Mouse (Mus musculus) CH12.LX (cell line): ENCODE data around the gene Zbtb11. TPM values are rescaled to one million over a fixed set of nuclear protein-coding genes. Genes with fewer than 3 reads are reported as not detected.

Experiments used
- DNase-seq: peaks from one replicate; pipeline ENCODE4 v3.0.0-alpha.2; 2013; ENCODE audit errors: extremely low read depth
- H3K27ac ChIP-seq: 2 replicates; pipeline ENCODE4 v1.5.1; 2012; ENCODE audit warnings: low read depth, mild to moderate bottlenecking, control low read depth, moderate library complexity; ENCODE audit not compliant: insufficient read depth
- H3K27me3 ChIP-seq: replicated peaks from 2 replicates; pipeline ENCODE3; 2012; ENCODE audit warnings: inconsistent platforms
- H3K36me3 ChIP-seq, 2 experiments: replicated peaks in 1 of 2; 2 replicates each; pipeline versions ENCODE3 to v1.6.1; 2012; ENCODE audit warnings: inconsistent platforms in 1 of 2, low read length in 1 of 2, mild to moderate bottlenecking in 1 of 2, mixed read lengths in 1 of 2, moderate library complexity in 1 of 2; ENCODE audit not compliant: control insufficient read depth in 1 of 2, insufficient read depth in 1 of 2
- H3K4me1 ChIP-seq, 2 experiments: 2 replicates each; pipeline ENCODE4 v1.6.1; 2012; ENCODE audit warnings: inconsistent platforms in 1 of 2, moderate library complexity in 1 of 2; ENCODE audit not compliant: insufficient read depth in 2 of 2, control insufficient read depth in 1 of 2
- H3K4me2 ChIP-seq: 2 replicates; pipeline ENCODE4 v1.6.1; 2012; ENCODE audit warnings: low read depth, mild to moderate bottlenecking, control low read depth; ENCODE audit not compliant: poor library complexity, insufficient read depth, severe bottlenecking
- H3K4me3 ChIP-seq, 3 experiments: fragments of 150-350 bp in 1 of 3; sonication (generic) in 1 of 3; replicated peaks in 1 of 3; 2 replicates each; pipeline versions ENCODE3 to v1.5.1; 2011 to 2012; ENCODE audit warnings: low read depth in 2 of 3, low read length in 2 of 3, mild to moderate bottlenecking in 2 of 3, moderate library complexity in 2 of 3, control low read depth in 1 of 3, improper control_type of control experiment in 1 of 3, inconsistent platforms in 1 of 3, mixed read lengths in 1 of 3; ENCODE audit not compliant: poor library complexity in 1 of 3
- H3K79me2 ChIP-seq: replicated peaks from 2 replicates; pipeline ENCODE4 v1.6.1; 2012; ENCODE audit warnings: mild to moderate bottlenecking, moderate library complexity; ENCODE audit not compliant: control insufficient read depth, poor library complexity, insufficient read depth, severe bottlenecking; ENCODE audit errors: extremely low read depth
- H3K9ac ChIP-seq: 2 replicates; pipeline ENCODE4 v1.6.1; 2012; ENCODE audit warnings: low read depth, mild to moderate bottlenecking, control low read depth, moderate library complexity; ENCODE audit not compliant: insufficient read depth
- H3K9me3 ChIP-seq: replicated peaks from 2 replicates; pipeline ENCODE3; 2012; ENCODE audit warnings: low read length, inconsistent platforms, mixed read lengths
- BHLHE40 ChIP-seq: IDR thresholded peaks from 2 replicates; pipeline ENCODE4 v1.6.1; 2011; ENCODE audit warnings: mild to moderate bottlenecking, low read depth, low read length, improper control_type of control experiment
- CHD1 ChIP-seq: IDR thresholded peaks from 2 replicates; pipeline ENCODE4 v1.6.1; 2012; ENCODE audit warnings: low read depth, low read length, improper control_type of control experiment, inconsistent platforms
- CTCF ChIP-seq, 2 experiments: IDR thresholded peaks in 1 of 2; conservative IDR thresholded peaks in 1 of 2; 2 replicates each; pipeline ENCODE4 v1.5.1; 2011 to 2012; ENCODE audit warnings: low read depth in 2 of 2, low read length in 2 of 2, improper control_type of control experiment in 1 of 2, inconsistent platforms in 1 of 2, mild to moderate bottlenecking in 1 of 2, moderate library complexity in 1 of 2
- ETS1 ChIP-seq: conservative IDR thresholded peaks from 2 replicates; pipeline ENCODE4 v1.6.1; 2012; ENCODE audit warnings: low read depth, mild to moderate bottlenecking, inconsistent platforms, low read length, improper control_type of control experiment, moderate library complexity
- HCFC1 ChIP-seq: IDR thresholded peaks from 2 replicates; pipeline ENCODE4 v1.6.1; 2012; ENCODE audit warnings: low read depth, mild to moderate bottlenecking, inconsistent platforms, low read length, improper control_type of control experiment
- JUN ChIP-seq: IDR thresholded peaks from 2 replicates; pipeline ENCODE4 v1.6.1; 2011; ENCODE audit warnings: low read depth, mild to moderate bottlenecking, low read length, improper control_type of control experiment, moderate library complexity; ENCODE audit not compliant: insufficient read depth
- JUND ChIP-seq: conservative IDR thresholded peaks from 2 replicates; pipeline ENCODE4 v1.6.1; 2011; ENCODE audit warnings: low read depth, low read length, improper control_type of control experiment
- MAFK ChIP-seq: IDR thresholded peaks from 2 replicates; pipeline ENCODE4 v1.6.1; 2011; ENCODE audit warnings: low read length, improper control_type of control experiment; ENCODE audit not compliant: insufficient replicate concordance
- MAX ChIP-seq: IDR thresholded peaks from 2 replicates; pipeline ENCODE4 v1.6.1; 2011; ENCODE audit warnings: low read length, improper control_type of control experiment
- MAZ ChIP-seq: IDR thresholded peaks from 2 replicates; pipeline ENCODE4 v1.6.1; 2012; ENCODE audit warnings: low read depth, mild to moderate bottlenecking, inconsistent platforms, low read length, improper control_type of control experiment, moderate library complexity
- MYC ChIP-seq: IDR thresholded peaks from 2 replicates; pipeline ENCODE4 v1.6.1; 2011; ENCODE audit warnings: low read depth, mild to moderate bottlenecking, improper control_type of control experiment, low read length
- NELFE ChIP-seq: IDR thresholded peaks from 2 replicates; pipeline ENCODE4 v1.6.1; 2011; ENCODE audit warnings: low read depth, low read length, improper control_type of control experiment
- NRF1 ChIP-seq: IDR thresholded peaks from 2 replicates; pipeline ENCODE4 v1.6.1; 2014; ENCODE audit warnings: low read depth, mild to moderate bottlenecking, inconsistent platforms, low read length, improper control_type of control experiment, moderate library complexity
- RAD21 ChIP-seq: IDR thresholded peaks from 2 replicates; pipeline ENCODE4 v1.6.1; 2011; ENCODE audit warnings: low read depth, mild to moderate bottlenecking, low read length, improper control_type of control experiment, moderate library complexity
- RCOR1 ChIP-seq: conservative IDR thresholded peaks from 2 replicates; pipeline ENCODE4 v1.6.1; 2012; ENCODE audit warnings: low read depth, mild to moderate bottlenecking, inconsistent platforms, low read length, improper control_type of control experiment
- SIN3A ChIP-seq: IDR thresholded peaks from 2 replicates; pipeline ENCODE4 v1.6.1; 2012; ENCODE audit warnings: low read length, improper control_type of control experiment, inconsistent platforms
- TCF12 ChIP-seq: IDR thresholded peaks from 2 replicates; pipeline ENCODE4 v1.6.1; 2014; ENCODE audit warnings: low read depth, mild to moderate bottlenecking, inconsistent platforms, low read length, improper control_type of control experiment
- USF1 ChIP-seq: IDR thresholded peaks from 2 replicates; pipeline ENCODE4 v1.6.1; 2014; ENCODE audit warnings: low read depth, mild to moderate bottlenecking, inconsistent platforms, low read length, improper control_type of control experiment
- ZC3H11A ChIP-seq: IDR thresholded peaks from 2 replicates; pipeline ENCODE4 v1.6.1; 2012; ENCODE audit warnings: low read depth, mild to moderate bottlenecking, inconsistent platforms, low read length, improper control_type of control experiment
- ZKSCAN1 ChIP-seq: IDR thresholded peaks from 2 replicates; pipeline ENCODE4 v1.6.1; 2012; ENCODE audit warnings: low read depth, inconsistent platforms, low read length, improper control_type of control experiment, borderline replicate concordance
- dilution Hi-C: fragments of 300-500 bp; cut with MboI; formaldehyde crosslinking; loops from 2 replicates; pipeline ENCODE4 v1.14.3; 2020; ENCODE audit warnings: low sequenced_read_pairs; ENCODE audit not compliant: extremely low pct_unique_long_range_greater_than_20kb, extremely low pct_ligation_motif_present
- in situ Hi-C: fragments of 300-500 bp; cut with MboI; formaldehyde crosslinking; loops from 3 replicates; pipeline ENCODE4 v1.14.3; 2019; ENCODE audit warnings: low sequenced_read_pairs, low pct_ligation_motif_present, low pct_unique_long_range_greater_than_20kb, mixed read lengths
- polyA plus RNA-seq: library from polyadenylated mRNA; unstranded; fragments of >175 nt; gene quantifications from 2 replicates; pipeline ENCODE4 v1.2.1, GENCODE M21; 2012; ENCODE audit warnings: low read depth; ENCODE audit not compliant: insufficient read length
- total RNA-seq, 2 experiments: library from RNA; depleted of rRNA; stranded (reverse); fragments of 300-350 nt in 1 of 2; fragments of >200 nt in 1 of 2; gene quantifications; 2 replicates each; pipeline ENCODE4 v1.2.3; 2012 to 2014

Gene Zbtb11
- total and polyA plus RNA-seq, 3 experiments = 19.8 to 33.0 (median 21.4) TPM

DNA sequence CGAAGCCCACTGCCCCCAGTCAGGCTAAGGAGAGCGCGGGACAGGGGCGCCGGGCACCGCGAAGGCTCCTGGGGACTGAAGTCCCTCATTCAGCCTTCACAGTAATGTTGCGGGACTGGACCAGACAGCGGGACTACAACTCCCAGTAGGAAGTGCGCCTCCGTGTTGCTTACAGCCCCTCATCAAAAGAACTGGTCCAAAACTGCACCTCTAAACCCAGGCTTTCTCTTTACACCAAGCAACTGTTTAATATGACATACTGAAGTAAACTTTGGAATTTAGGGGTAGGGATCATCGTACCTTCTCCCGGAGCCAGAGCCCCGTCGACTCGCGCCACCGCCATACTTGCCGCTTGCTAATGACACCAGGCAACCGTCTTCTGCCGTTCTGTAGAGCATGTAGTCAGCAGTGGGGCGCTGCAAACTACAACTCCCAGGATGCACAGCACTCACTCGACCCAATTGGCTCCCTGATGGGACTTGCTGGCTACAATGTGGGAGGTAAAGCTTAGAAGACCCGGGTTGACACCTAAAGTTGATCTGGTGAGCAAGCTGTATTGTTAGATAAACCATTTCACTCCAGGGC is 39.1 kb upstream of the Zbtb11 start, which contains the start of gene Cep97 (continued):
- TF ChIP-seq CHD1 = no peak
- peak; percentile 95 for TF ChIP-seq HCFC1
- TF ChIP-seq JUN = no peak
- TF ChIP-seq JUND = no peak
- TF ChIP-seq NELFE = peak; percentile 72; the same call in 1 of the 2 replicates
- no peak for TF ChIP-seq ZC3H11A
- TF ChIP-seq MAX = peak; percentile 74
- no peak for TF ChIP-seq MAFK
- peak; percentile 76 for TF ChIP-seq MYC
- no peak for TF ChIP-seq ETS1
- TF ChIP-seq RCOR1 = no peak
- peak; percentile 49; the same call in 1 of the 2 replicates for TF ChIP-seq TCF12
- TF ChIP-seq BHLHE40 = no peak
- peak; percentile 53 for TF ChIP-seq NRF1
- no peak for TF ChIP-seq ZKSCAN1

DNA sequence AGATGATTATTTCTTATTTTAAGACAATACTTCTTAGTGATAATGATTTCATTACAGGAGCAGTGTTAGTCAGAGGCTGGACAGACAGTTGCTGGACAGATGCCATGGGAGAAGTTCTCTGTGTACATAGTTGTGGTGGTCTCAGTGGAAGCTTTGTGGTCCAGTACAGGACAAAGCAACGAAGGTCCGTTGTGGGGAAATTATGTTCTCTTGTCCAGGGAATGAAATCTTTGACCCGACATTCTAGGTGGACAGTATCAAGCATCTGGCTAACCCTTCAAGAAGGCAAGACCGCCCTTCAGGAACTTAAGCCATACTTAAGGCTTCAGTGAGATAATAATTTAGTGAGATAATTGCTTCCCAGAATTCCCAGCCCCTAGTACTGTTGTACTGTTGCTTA is 34.9 kb upstream of the Zbtb11 start:
- Histone ChIP-seq H3K79me2 (no peaks in the 10 kb centered on the region), H3K4me3 (no peak overlapping the region)
- no peak for TF ChIP-seq NELFE
- TF ChIP-seq RAD21 = no peak
- TF ChIP-seq SIN3A = no peak
- TF ChIP-seq HCFC1 = no peak
- TF ChIP-seq MAZ = no peak
- no peak for TF ChIP-seq CTCF (conservative IDR thresholded peaks at IDR 0.05 in 1 of 2, IDR thresholded peaks at IDR 0.05 in 1 of 2; ENCODE audit: low read depth in 2 of 2, low read length in 2 of 2)
- TF ChIP-seq USF1 = no peak
- no peak for TF ChIP-seq ETS1
- TF ChIP-seq, all 38 proteins: peak for 0
- Histone ChIP-seq H3K4me2 (no peak overlapping the region), H3K27ac (no peak overlapping the region), H3K9me3 (peaks cover 3% of the 10 kb centered on the region), H3K27me3 (no peaks in the 10 kb centered on the region), H3K4me1 (peaks cover 4% of the 10 kb centered on the region in 2 experiments; a peak in 3 of 4 replicates), H3K36me3 (no peaks in the 10 kb centered on the region), H3K9ac (no peak overlapping the region)
- in situ Hi-C loops = loop anchor here (25.0 kb wide), 1 partner anchor 774 kb away; the partner anchor contains the start of gene Tfg
- dilution Hi-C loops = no loop called here
- DNase-seq = no peak
